Mouse (Mus musculus) lung, adult 2 months (tissue): Measurements from ENCODE around the gene Proca1. TPM values are rescaled to one million over a fixed set of nuclear protein-coding genes. Genes with fewer than 3 reads are reported as not detected.
A peak's percentile ranks its signal among the peaks of the same experiment; 100 is the strongest.

Experiments used
- DNase-seq: peaks from one replicate; pipeline ENCODE4 v3.0.0; 2022
- H3K4me1 ChIP-seq: fragments of 200-500 bp; 2 replicates; pipeline ENCODE4 v1.6.1; 2011; ENCODE audit warnings: low read length; ENCODE audit not compliant: control insufficient read depth, insufficient read depth
- H3K4me3 ChIP-seq: fragments of 200-500 bp; replicated peaks from 2 replicates; pipeline ENCODE3; 2011; ENCODE audit warnings: low read depth, mild to moderate bottlenecking, control low read depth, low read length; ENCODE audit errors: extremely low read depth
- CTCF ChIP-seq: fragments of 200-500 bp; IDR thresholded peaks from 2 replicates; pipeline ENCODE4 v1.5.1; 2011; ENCODE audit warnings: mild to moderate bottlenecking, low read length, control low read depth; ENCODE audit not compliant: insufficient read depth
- POLR2A ChIP-seq: fragments of 200-500 bp; IDR thresholded peaks from 2 replicates; pipeline ENCODE4 v1.6.1; 2011; ENCODE audit warnings: low read depth, mild to moderate bottlenecking, control low read depth, low read length, borderline replicate concordance; ENCODE audit errors: extremely low read depth
- WGBS: fragments of 180-500 bp; shearing (Covaris S2); methylation state at CpG from one replicate; pipeline ENCODE4 v1.1.7; 2018; 5-methylcytosine and 5-hydroxymethylcytosine counted together
- polyA plus RNA-seq: library from polyadenylated mRNA; depleted of rRNA; stranded (reverse); fragments of >200 nt; gene quantifications from 2 replicates; pipeline ENCODE4 v1.2.3, GENCODE M21; 2012

The Proca1 gene
- polyA plus RNA-seq, 1 experiment: 1.4 TPM

GRCm38 (mm10) chr11:78172034-78172747 is 21.0 kb upstream of the Proca1 start:
- Histone ChIP-seq H3K4me3 (no peak overlapping the region), H3K4me1 (peaks cover 3% of the 10 kb centered on the region; the same call in 1 of the 2 replicates)
- TF ChIP-seq CTCF: no peak
- TF ChIP-seq POLR2A: no peak
- WGBS: 86% methylated on average over 16 of the region's 16 CpGs
- DNase-seq: peak; percentile 3

GRCm38 (mm10) chr11:78172748-78173383 is 20.3 kb upstream of the Proca1 start:
- H3K4me3 ChIP-seq: no peak overlapping the region
- TF ChIP-seq CTCF: no peak
- TF ChIP-seq POLR2A: no peak
- 76% methylated on average over 19 of the region's 19 CpGs for WGBS
- no peak for DNase-seq
- H3K4me1 ChIP-seq: peaks cover 3% of the 10 kb centered on the region; the same call in 1 of the 2 replicates

- DNase-seq: no peak
- WGBS: 82% methylated on average over 3 of the region's 3 CpGs
- no peak overlapping the region for H3K4me3 ChIP-seq
- peaks cover 3% of the 10 kb centered on the region; the same call in 1 of the 2 replicates for H3K4me1 ChIP-seq
- TF ChIP-seq CTCF: no peak
- no peak for TF ChIP-seq POLR2A
These were observed 18.7 kb upstream of the Proca1 start for GRCm38 (mm10) chr11:78174506-78174905.

GRCm38 (mm10) chr11:78175771-78176401 is 17.3 kb upstream of the Proca1 start:
- H3K4me3 ChIP-seq: peak overlapping the region; percentile 18
- 6% methylated on average over 10 of the region's 10 CpGs for WGBS
- peaks cover 3% of the 10 kb centered on the region; the same call in 1 of the 2 replicates for H3K4me1 ChIP-seq
- TF ChIP-seq CTCF (no peak), POLR2A (no peak)
- DNase-seq: no peak

- DNase-seq: peak; percentile 96
- Histone ChIP-seq H3K4me1 (peaks cover 3% of the 10 kb centered on the region; the same call in 1 of the 2 replicates), H3K4me3 (peak within 1 kb of the TSS; percentile 96)
- under 1% methylated on average over 32 of the region's 32 CpGs for WGBS
- TF ChIP-seq CTCF (no peak), POLR2A (peak; percentile 50; the same call in 1 of the 2 replicates)
These were observed 16.8 kb upstream of the Proca1 start, which contains the start of the genes Nek8 and Tlcd1 for GRCm38 (mm10) chr11:78176402-78176862. Gene Nek8 (minus strand): TSS chr11:78176675. Gene Tlcd1 (plus strand): TSS chr11:78176711.

GRCm38 (mm10) chr11:78176905-78177331 is 16.3 kb upstream of the Proca1 start:
- H3K4me1 ChIP-seq: peaks cover 3% of the 10 kb centered on the region; the same call in 1 of the 2 replicates
- no peak for DNase-seq
- TF ChIP-seq CTCF (no peak), POLR2A (no peak)
- peak overlapping the region; percentile 96 for H3K4me3 ChIP-seq
- under 1% methylated on average over 23 of the region's 23 CpGs for WGBS

- no peak for DNase-seq
- peaks cover 3% of the 10 kb centered on the region; the same call in 1 of the 2 replicates for H3K4me1 ChIP-seq
- no peak for TF ChIP-seq CTCF
- TF ChIP-seq POLR2A: no peak
- H3K4me3 ChIP-seq: peak overlapping the region; percentile 29
- WGBS: 0% methylated on average over 10 of the region's 10 CpGs
These were observed 15.8 kb upstream of the Proca1 start for GRCm38 (mm10) chr11:78177437-78177836.

- peaks cover 3% of the 10 kb centered on the region; the same call in 1 of the 2 replicates for H3K4me1 ChIP-seq
- WGBS: under 1% methylated on average over 81 of the region's 84 CpGs
- peak; percentile 96 for DNase-seq
- peak overlapping the region; percentile 81 for H3K4me3 ChIP-seq
- TF ChIP-seq CTCF: peak; percentile 89
- peak; percentile 58; the same call in 1 of the 2 replicates for TF ChIP-seq POLR2A
These were observed 15.0 kb upstream of the Proca1 start for GRCm38 (mm10) chr11:78177903-78178858.
